Mouse (Mus musculus): ENCODE data around the gene Csnk2a1.
"Not testable (repeated sequence)": the region's sequence is repeated elsewhere in the genome, so short reads cannot be mapped to it uniquely, and the experiment has no call there.

The Csnk2a1 gene

GRCm38 (mm10) chr2:152240580-152240979 is 13.9 kb downstream of the Csnk2a1 start:
- no peak for DNase-seq

- no peak for DNase-seq
These were observed 20.6 kb downstream of the Csnk2a1 start for GRCm38 (mm10) chr2:152247213-152247612.

- no peak for DNase-seq
These were observed 23.9 kb downstream of the Csnk2a1 start for GRCm38 (mm10) chr2:152250511-152250910.

- DNase-seq: no peak
These were observed 33.1 kb downstream of the Csnk2a1 start for GRCm38 (mm10) chr2:152259739-152260138.

- DNase-seq: no peak
These were observed 47.0 kb downstream of the Csnk2a1 start for GRCm38 (mm10) chr2:152273639-152274038.

GRCm38 (mm10) chr2:152281407-152281806 is 54.8 kb downstream of the Csnk2a1 start:
- DNase-seq: no peak

- DNase-seq: no peak
These were observed 60.9 kb downstream of the Csnk2a1 start for GRCm38 (mm10) chr2:152287560-152287959.

- DNase-seq: no peak
These were observed 61.4 kb downstream of the Csnk2a1 start for GRCm38 (mm10) chr2:152288046-152288445.

GRCm38 (mm10) chr2:152289623-152290022 is 63.0 kb downstream of the Csnk2a1 start:
- DNase-seq: not testable (repeated sequence)

GRCm38 (mm10) chr2:152292475-152292874 is 65.8 kb downstream of the Csnk2a1 start:
- DNase-seq: no peak

- no peak for DNase-seq
These were observed 66.6 kb downstream of the Csnk2a1 start for GRCm38 (mm10) chr2:152293179-152293726.

GRCm38 (mm10) chr2:152293727-152294475 is 67.3 kb downstream of the Csnk2a1 start, which contains the start of gene Tbc1d20:
TSS of gene Tbc1d20 (plus strand) at chr2:152293828.
- peak; percentile 88 to 92 for DNase-seq

GRCm38 (mm10) chr2:152294541-152294940 is 67.9 kb downstream of the Csnk2a1 start:
- no peak for DNase-seq

GRCm38 (mm10) chr2:152302862-152303261 is 76.2 kb downstream of the Csnk2a1 start:
- no peak for DNase-seq

- DNase-seq: no peak
These were observed 77.1 kb downstream of the Csnk2a1 start for GRCm38 (mm10) chr2:152303781-152304180.

GRCm38 (mm10) chr2:152305480-152305879 is 78.8 kb downstream of the Csnk2a1 start:
- DNase-seq: no peak

GRCm38 (mm10) chr2:152307186-152307585 is 80.5 kb downstream of the Csnk2a1 start:
- DNase-seq: no peak

GRCm38 (mm10) chr2:152312996-152313395 is 86.4 kb downstream of the Csnk2a1 start:
- peak; percentile 24 to 31 for DNase-seq

- no peak for DNase-seq
These were observed 87.3 kb downstream of the Csnk2a1 start for GRCm38 (mm10) chr2:152313926-152314325.

GRCm38 (mm10) chr2:152317054-152317453 is 90.4 kb downstream of the Csnk2a1 start:
- DNase-seq: no peak

GRCm38 (mm10) chr2:152321558-152321957 is 94.9 kb downstream of the Csnk2a1 start:
- no peak for DNase-seq

GRCm38 (mm10) chr2:152322198-152322597 is 95.6 kb downstream of the Csnk2a1 start:
- DNase-seq: no peak

GRCm38 (mm10) chr2:152323971-152324370 is 97.3 kb downstream of the Csnk2a1 start:
- DNase-seq: peak; percentile 63 to 72

- DNase-seq: no peak
These were observed 98.2 kb downstream of the Csnk2a1 start for GRCm38 (mm10) chr2:152324842-152325241.

Data from cerebellum, postnatal 36 days (tissue).